Mouse (Mus musculus) central nervous system, embryonic 18 days (tissue): ENCODE measurements around the gene Mfap2. TPM values are rescaled to one million over a fixed set of nuclear protein-coding genes. Genes with fewer than 3 reads are reported as not detected.

ENCODE experiments used
- polyA plus RNA-seq: library from polyadenylated mRNA; depleted of rRNA; stranded (reverse); fragments of >200 nt; gene quantifications from 2 replicates; pipeline ENCODE4 v1.2.3, GENCODE M21; 2012; rRNA removed

Mfap2 gene
- polyA plus RNA-seq = 96.4 and 101 TPM in 2 replicates

GRCm38 (mm10) chr4:141010118-141010517, at the start of gene Mfap2:
Gene Mfap2, plus strand, starts transcription at chr4:141010418.

DNA sequence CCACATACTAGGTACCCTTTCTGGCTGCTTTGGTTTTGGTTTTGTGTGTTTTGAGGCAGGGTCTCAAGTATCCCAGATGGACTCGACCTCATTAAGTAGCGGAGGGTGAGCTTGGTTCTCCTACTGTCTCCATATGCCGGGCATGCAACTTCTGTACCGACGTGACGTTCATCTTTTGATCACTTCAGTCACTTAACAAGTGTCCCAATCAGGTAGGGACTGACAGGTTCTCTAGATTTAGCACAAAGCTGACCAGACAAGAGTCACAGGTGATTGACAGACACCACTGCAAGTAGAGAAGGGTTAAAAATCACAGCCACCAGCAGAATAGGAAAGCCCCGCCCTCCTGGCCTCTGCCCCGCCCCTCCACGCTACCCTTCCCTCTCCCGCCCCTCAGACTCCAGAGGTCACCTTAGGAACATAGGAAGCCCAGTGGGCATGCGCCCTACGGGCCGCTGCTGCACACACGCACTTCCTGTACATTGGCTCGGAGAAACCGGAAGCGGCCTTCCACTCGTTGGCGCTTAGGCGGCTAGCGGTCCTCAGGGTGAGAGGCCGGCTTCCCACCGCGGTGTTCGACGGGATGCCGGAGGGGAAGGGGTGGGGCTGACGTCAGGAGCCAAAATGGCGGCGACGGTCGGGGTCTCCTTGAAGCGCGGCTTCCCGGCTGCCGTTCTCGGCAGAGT, 49.3 kb upstream of the Mfap2 start, which contains the start of gene Sdhb:
Sdhb (plus strand) TSS at position 423 of the 686 bp plus-strand sequence.

GRCm38 (mm10) chr4:140986711-140987395, 23.4 kb upstream of the Mfap2 start, which contains the start of gene Atp13a2:
Gene Atp13a2, plus strand, starts transcription at chr4:140986873.

DNA sequence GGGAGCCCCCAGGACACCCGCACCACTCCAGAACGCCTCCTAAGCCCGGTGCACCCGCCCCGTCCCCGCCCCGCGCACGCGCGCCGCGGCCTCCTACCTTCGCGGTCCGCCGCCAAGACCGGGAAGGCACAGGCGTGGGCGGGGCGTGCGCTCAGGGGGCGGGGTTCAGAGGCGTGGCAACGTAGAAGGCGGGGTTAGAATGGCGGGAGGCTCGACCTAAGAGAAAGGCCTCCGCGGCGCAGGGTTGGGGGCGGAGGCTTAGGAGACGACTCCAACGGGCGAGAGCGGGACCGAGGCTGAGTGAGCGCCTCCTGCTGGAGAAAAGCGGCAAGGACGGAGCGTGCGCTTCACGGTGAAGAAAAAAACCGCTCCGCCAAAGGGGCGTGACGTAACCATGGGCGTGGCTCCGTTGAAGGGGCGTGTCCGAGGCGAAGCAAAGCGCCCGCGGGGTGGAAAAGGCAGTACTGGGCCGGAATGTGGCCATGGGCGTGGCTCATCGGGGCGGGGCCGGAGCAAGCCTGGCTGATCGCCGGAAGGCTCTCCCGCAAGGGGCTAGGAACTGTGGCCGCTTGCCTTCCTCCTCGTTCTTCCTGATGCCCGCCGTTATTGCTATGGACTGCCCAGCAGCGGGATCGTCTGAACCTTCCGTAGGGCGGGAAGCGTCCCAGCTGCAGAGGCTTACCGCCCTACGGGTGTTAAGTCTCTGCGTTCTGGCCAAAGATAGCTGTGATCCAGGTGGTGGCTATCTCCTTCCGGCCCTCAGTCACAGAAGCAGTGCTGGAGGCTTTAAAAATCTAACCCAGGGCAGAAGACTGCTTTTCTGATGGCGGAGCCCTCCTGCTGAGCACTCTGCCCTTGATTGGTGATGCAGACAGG, 50.4 kb downstream of the Mfap2 start, which contains the start of gene Crocc:
Crocc (minus strand) TSS at position 125 of the 876 bp plus-strand sequence.

Other genes with a start within 250 kb of the Mfap2 start
- gene Padi4, start 236.2 kb upstream of the Mfap2 start, polyA plus RNA-seq = 0.10 and 0.12 TPM in 2 replicates
- gene Padi3, start 199.8 kb upstream of the Mfap2 start, polyA plus RNA-seq = 0.01 TPM in 1 of 2 replicates, not detected in the other
- 0.07 and 0.10 TPM in 2 replicates for gene Padi1, start 164.6 kb upstream of the Mfap2 start, polyA plus RNA-seq
- gene Padi2, start 104.1 kb upstream of the Mfap2 start, polyA plus RNA-seq = 0.66 and 1.4 TPM in 2 replicates
- 240 and 266 TPM in 2 replicates for gene Sdhb, start 49.2 kb upstream of the Mfap2 start, polyA plus RNA-seq
- 236 and 259 TPM in 2 replicates for gene Atp13a2, start 23.5 kb upstream of the Mfap2 start, polyA plus RNA-seq
- gene Crocc, start 50.1 kb downstream of the Mfap2 start, polyA plus RNA-seq = 35.1 and 35.4 TPM in 2 replicates
- 55.3 and 58.8 TPM in 2 replicates for gene Necap2, start 67.9 kb downstream of the Mfap2 start, polyA plus RNA-seq
- 0.13 and 0.33 TPM in 2 replicates for gene Spata21, start 77.9 kb downstream of the Mfap2 start, polyA plus RNA-seq
- 28.0 and 28.2 TPM in 2 replicates for gene Szrd1, start 129.4 kb downstream of the Mfap2 start, polyA plus RNA-seq
- 24.4 and 25.2 TPM in 2 replicates for gene Fbxo42, start 137.5 kb downstream of the Mfap2 start, polyA plus RNA-seq
- 5.0 and 5.1 TPM in 2 replicates for gene Rsg1, start 203.5 kb downstream of the Mfap2 start, polyA plus RNA-seq
- 0.80 and 1.3 TPM in 2 replicates for gene Arhgef19, start 229.1 kb downstream of the Mfap2 start, polyA plus RNA-seq